Mouse (Mus musculus) cerebellum, adult 2 months (tissue): ENCODE measurements at regions not wholly inside any gene's neighbourhood (a gene's known extent, or its start where the extent isn't known, plus 50 kb on each side); places are given as distances from the start of the nearest gene placed in this dataset.

Source experiments
- CTCF ChIP-seq: fragments of 200-500 bp; IDR thresholded peaks from 2 replicates; pipeline ENCODE4 v1.5.1; 2011; ENCODE audit warnings: low read depth, mild to moderate bottlenecking, control low read depth, low read length, moderate library complexity, borderline replicate concordance; ENCODE audit not compliant: insufficient read depth
- POLR2A ChIP-seq: fragments of 200-500 bp; IDR thresholded peaks from 2 replicates; pipeline ENCODE4 v1.6.1; 2011; ENCODE audit warnings: low read length, control low read depth, borderline replicate concordance; ENCODE audit not compliant: insufficient read depth

DNA sequence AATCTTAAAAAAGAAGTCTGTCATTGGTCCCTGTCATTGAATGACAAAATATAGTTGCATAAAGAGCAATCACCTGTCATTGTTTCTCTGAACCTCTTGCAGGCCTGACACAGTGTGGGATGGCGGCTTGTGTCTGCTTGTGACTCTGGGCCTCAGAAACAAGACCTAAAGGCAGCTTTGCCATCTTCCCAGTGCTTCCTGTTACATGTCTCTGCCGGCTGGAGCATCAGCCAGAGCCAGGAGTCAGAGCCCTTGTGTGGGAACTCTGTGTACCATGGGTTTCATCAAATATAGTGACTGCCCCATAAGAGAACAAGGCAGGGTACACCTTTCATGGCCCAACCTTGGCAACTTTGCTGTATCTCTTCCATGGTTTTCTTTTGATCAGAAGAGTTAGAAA is 150.3 kb downstream of the Fndc1 start:
- TF ChIP-seq CTCF (no peak), POLR2A (no peak)
